In genomic region chr9:88342701-88343100, GRCm38 (mm10) we compare ENCODE assay signal across 23 mouse cellular contexts. TPM values are rescaled to one million over a fixed set of nuclear protein-coding genes. Genes with fewer than 3 reads are reported as not detected.
DNase-seq lines count a peak whose midpoint lies in the region; ATAC-seq and TF ChIP-seq lines count a peak whose summit lies in the region.
"Had no signal": no experiment of that assay in that cellular context is flagged by ENCODE, and none has a peak within 500 bp of the region (broad histone marks: within the 10 kb centered on the region; RNA-seq: fewer than 3 reads in every experiment).

No protein-coding gene starts in this region.

- no peak overlapping the region for H3K4me3 ChIP-seq in forebrain, postnatal 0 days (ENCODE audit: low read depth, low read length)
- no peak overlapping the region for H3K4me3 ChIP-seq in forebrain, embryonic 11.5 days (ENCODE audit: low read depth, low read length)
- H3K4me3 ChIP-seq: embryonic facial prominence, embryonic 15.5 days; gastrocnemius, adult 2 months; hindbrain, embryonic 12.5 days; limb, embryonic 15.5 days; liver, embryonic 15.5 days; midbrain, embryonic 15.5 days; neural tube, embryonic 13.5 days had no signal

- no peaks in the 10 kb centered on the region for H3K4me1 ChIP-seq in forebrain, postnatal 0 days (ENCODE audit: insufficient read depth)
- no peaks in the 10 kb centered on the region; the same call in 1 of the 2 replicates for H3K4me1 ChIP-seq in forebrain, embryonic 11.5 days (replicated peaks; ENCODE audit: control insufficient read depth, insufficient read depth, low read length)
- H3K4me1 ChIP-seq: embryonic facial prominence, embryonic 15.5 days; hindbrain, embryonic 12.5 days; limb, embryonic 15.5 days; liver, embryonic 15.5 days; midbrain, embryonic 15.5 days; neural tube, embryonic 13.5 days had no signal

- H3K27me3 ChIP-seq in forebrain, postnatal 0 days (ENCODE audit: insufficient read depth, low read length) = no peaks in the 10 kb centered on the region
- H3K27me3 ChIP-seq in forebrain, embryonic 11.5 days (ENCODE audit: control insufficient read depth, insufficient read depth, low read length) = no peaks in the 10 kb centered on the region
- H3K27me3 ChIP-seq: embryonic facial prominence, embryonic 15.5 days; hindbrain, embryonic 12.5 days; limb, embryonic 15.5 days; liver, embryonic 15.5 days; midbrain, embryonic 15.5 days; neural tube, embryonic 13.5 days had no signal

- no peaks in the 10 kb centered on the region for H3K9me3 ChIP-seq in forebrain, postnatal 0 days (ENCODE audit: low read length)
- no peaks in the 10 kb centered on the region for H3K9me3 ChIP-seq in forebrain, embryonic 11.5 days (ENCODE audit: control insufficient read depth, low read length)
- H3K9me3 ChIP-seq: embryonic facial prominence, embryonic 15.5 days; hindbrain, embryonic 12.5 days; limb, embryonic 15.5 days; liver, embryonic 15.5 days; midbrain, embryonic 15.5 days; neural tube, embryonic 13.5 days had no signal

- no peak for TF ChIP-seq CTCF in forebrain, postnatal 0 days (IDR thresholded peaks at IDR 0.05; ENCODE audit: low read depth)

- H3K36me3 ChIP-seq in forebrain, postnatal 0 days (ENCODE audit: insufficient read depth) = no peaks in the 10 kb centered on the region
- H3K36me3 ChIP-seq in forebrain, embryonic 11.5 days (ENCODE audit: control insufficient read depth, insufficient read depth, low read length) = no peaks in the 10 kb centered on the region
- H3K36me3 ChIP-seq: embryonic facial prominence, embryonic 15.5 days; hindbrain, embryonic 12.5 days; limb, embryonic 15.5 days; liver, embryonic 15.5 days; midbrain, embryonic 15.5 days; neural tube, embryonic 13.5 days had no signal

- H3K4me2 ChIP-seq in forebrain, postnatal 0 days (ENCODE audit: low read depth) = no peak overlapping the region
- no peak overlapping the region for H3K4me2 ChIP-seq in forebrain, embryonic 11.5 days (ENCODE audit: low read depth, low read length, severe bottlenecking)
- H3K4me2 ChIP-seq: embryonic facial prominence, embryonic 15.5 days; hindbrain, embryonic 12.5 days; limb, embryonic 15.5 days; liver, embryonic 15.5 days; midbrain, embryonic 15.5 days; neural tube, embryonic 13.5 days had no signal

- ATAC-seq in forebrain, postnatal 0 days = peak; percentile 73
- ATAC-seq in forebrain, embryonic 11.5 days (replicated peaks; ENCODE audit: low FRiP score) = no peak
- ATAC-seq: CD4-positive, CD25-positive, alpha-beta regulatory T cell, adult 4 months; midbrain, embryonic 15.5 days had no signal

- WGBS in forebrain, postnatal 0 days = 55% methylated on average over 3 of the region's 3 CpGs
- WGBS in forebrain, embryonic 11.5 days = 84% methylated on average over 3 of the region's 3 CpGs

- no peak overlapping the region for H3K9ac ChIP-seq in forebrain, postnatal 0 days
- H3K9ac ChIP-seq in forebrain, embryonic 11.5 days (ENCODE audit: low read length) = no peak overlapping the region
- H3K9ac ChIP-seq: embryonic facial prominence, embryonic 15.5 days; hindbrain, embryonic 12.5 days; limb, embryonic 15.5 days; liver, embryonic 15.5 days; midbrain, embryonic 15.5 days; neural tube, embryonic 13.5 days had no signal

- H3K27ac ChIP-seq in forebrain, postnatal 0 days (ENCODE audit: low read depth, low read length) = peak overlapping the region; percentile 57; the same call in 1 of the 2 replicates
- no peak overlapping the region for H3K27ac ChIP-seq in forebrain, embryonic 11.5 days (ENCODE audit: low read depth, low read length)
- H3K27ac ChIP-seq: embryonic facial prominence, embryonic 15.5 days; gastrocnemius, adult 2 months; hindbrain, embryonic 12.5 days; kidney, postnatal 0 days; limb, embryonic 15.5 days; liver, embryonic 15.5 days; macrophage; midbrain, embryonic 15.5 days; neural tube, embryonic 13.5 days had no signal

- DNase-seq in forebrain, postnatal 0 days = peak; percentile 32
- no peak for DNase-seq in forebrain, embryonic 11.5 days (ENCODE audit: low spot score)
- DNase-seq in layer of hippocampus, adult 9-10 months (ENCODE audit: low spot score) = peak; percentile 21
- DNase-seq in layer of hippocampus, postnatal 10 days (ENCODE audit: low spot score in 2 of 2) = no peak
- peak; percentile 45 to 48 for DNase-seq in right cerebral cortex, adult 2 months (ENCODE audit: low spot score in 2 of 2)
- DNase-seq in right cerebral cortex, postnatal 4 days = no peak
- DNase-seq in kidney, postnatal 10 days = no peak
- DNase-seq: adrenal gland, postnatal 25 days; cerebellum, adult 11 months; cerebellum, adult 9-11 months; gastrocnemius, adult 2 months; kidney, adult 11 months; spleen, adult 18-20 months; thymus, postnatal 14 days had no signal

RNA-seq across cellular contexts. Expression of gene Nt5e, which starts 15.7 kb away (rescaled TPM):
- total RNA-seq in forebrain, postnatal 0 days (2014; rRNA removed) = 3.8 and 5.3 TPM in 2 replicates
- 1.4 and 1.5 TPM in 2 replicates for polyA plus RNA-seq in forebrain, postnatal 0 days (2015; fragmentation: Nextera tagmentation; extraction: Ambion mirVana)
- 0.88 and 1.2 TPM in 2 replicates for polyA plus RNA-seq in forebrain, embryonic 11.5 days (2014; fragmentation: Nextera tagmentation; extraction: Ambion mirVana)
- 1 to 10 TPM; 3.8 to 4.6 TPM for total RNA-seq in layer of hippocampus, postnatal 10 days (2021)

Comparison
In these comparisons a context has a peak if more than half of its experiments do, and no peak if none do; other contexts are left out.
1. DNase-seq: peak in forebrain, postnatal 0 days (single experiment), layer of hippocampus, adult 9-10 months (single experiment) and right cerebral cortex, adult 2 months (2 of 2); none in forebrain, embryonic 11.5 days (single experiment), layer of hippocampus, postnatal 10 days (0 of 2), right cerebral cortex, postnatal 4 days (single experiment) and kidney, postnatal 10 days (single experiment).